Mouse (Mus musculus): ENCODE data around the gene Cxcr2. TPM values are rescaled to one million over a fixed set of nuclear protein-coding genes. Genes with fewer than 3 reads are reported as not detected.

The Cxcr2 gene
- polyA plus RNA-seq, 1 experiment: 0.74 TPM

- no peaks in the 10 kb centered on the region for H3K36me3 ChIP-seq (ENCODE audit: control insufficient read depth, insufficient read depth, low read length)
- DNase-seq: no peak
- H3K4me3 ChIP-seq (ENCODE audit: control insufficient read depth, insufficient read depth, low read length): no peak overlapping the region
- H3K4me1 ChIP-seq (replicated peaks; ENCODE audit: control insufficient read depth, insufficient read depth, low read length): no peaks in the 10 kb centered on the region; the same call in 1 of the 2 replicates
- H3K27ac ChIP-seq (ENCODE audit: control insufficient read depth, insufficient read depth, low read length): no peak overlapping the region
- TF ChIP-seq POLR2A (IDR thresholded peaks at IDR 0.05; ENCODE audit: control insufficient read depth, extremely low read depth, insufficient read depth, low read length, poor library complexity) (no peak), CTCF (IDR thresholded peaks at IDR 0.05; ENCODE audit: borderline replicate concordance, control insufficient read depth, extremely low read depth, insufficient read depth, low read length, poor library complexity) (no peak)
- WGBS: 87% methylated on average over 8 of the region's 8 CpGs
- no peaks in the 10 kb centered on the region for H3K27me3 ChIP-seq (ENCODE audit: control insufficient read depth, insufficient read depth, low read length)
These were observed 45.3 kb downstream of the Cxcr2 start for GRCm38 (mm10) chr1:74199046-74199445.

GRCm38 (mm10) chr1:74201048-74201844 is 47.5 kb downstream of the Cxcr2 start:
- TF ChIP-seq POLR2A (IDR thresholded peaks at IDR 0.05; ENCODE audit: control insufficient read depth, extremely low read depth, insufficient read depth, low read length, poor library complexity): no peak
- no peak for TF ChIP-seq CTCF (IDR thresholded peaks at IDR 0.05; ENCODE audit: borderline replicate concordance, control insufficient read depth, extremely low read depth, insufficient read depth, low read length, poor library complexity)
- no peaks in the 10 kb centered on the region for H3K27me3 ChIP-seq (ENCODE audit: control insufficient read depth, insufficient read depth, low read length)
- H3K4me1 ChIP-seq (replicated peaks; ENCODE audit: control insufficient read depth, insufficient read depth, low read length): no peaks in the 10 kb centered on the region
- H3K4me3 ChIP-seq (ENCODE audit: control insufficient read depth, insufficient read depth, low read length): no peak overlapping the region
- H3K36me3 ChIP-seq (ENCODE audit: control insufficient read depth, insufficient read depth, low read length): no peaks in the 10 kb centered on the region
- H3K27ac ChIP-seq (ENCODE audit: control insufficient read depth, insufficient read depth, low read length): no peak overlapping the region
- no peak for DNase-seq
- 64% methylated on average over 7 of the region's 7 CpGs for WGBS

- Histone ChIP-seq H3K27ac (ENCODE audit: control insufficient read depth, insufficient read depth, low read length) (no peak overlapping the region), H3K4me3 (ENCODE audit: control insufficient read depth, insufficient read depth, low read length) (no peak overlapping the region), H3K27me3 (ENCODE audit: control insufficient read depth, insufficient read depth, low read length) (no peaks in the 10 kb centered on the region), H3K4me1 (replicated peaks; ENCODE audit: control insufficient read depth, insufficient read depth, low read length) (no peaks in the 10 kb centered on the region), H3K36me3 (ENCODE audit: control insufficient read depth, insufficient read depth, low read length) (no peaks in the 10 kb centered on the region)
- TF ChIP-seq POLR2A (IDR thresholded peaks at IDR 0.05; ENCODE audit: control insufficient read depth, extremely low read depth, insufficient read depth, low read length, poor library complexity) (no peak), CTCF (IDR thresholded peaks at IDR 0.05; ENCODE audit: borderline replicate concordance, control insufficient read depth, extremely low read depth, insufficient read depth, low read length, poor library complexity) (no peak)
- WGBS: 72% methylated on average over 5 of the region's 5 CpGs
- DNase-seq: no peak
These were observed 49.7 kb downstream of the Cxcr2 start for GRCm38 (mm10) chr1:74203457-74203856.

GRCm38 (mm10) chr1:74205881-74206280 is 52.1 kb downstream of the Cxcr2 start:
- Histone ChIP-seq H3K36me3 (ENCODE audit: control insufficient read depth, insufficient read depth, low read length) (no peaks in the 10 kb centered on the region), H3K27me3 (ENCODE audit: control insufficient read depth, insufficient read depth, low read length) (no peaks in the 10 kb centered on the region), H3K27ac (ENCODE audit: control insufficient read depth, insufficient read depth, low read length) (no peak overlapping the region), H3K4me3 (ENCODE audit: control insufficient read depth, insufficient read depth, low read length) (no peak overlapping the region), H3K4me1 (replicated peaks; ENCODE audit: control insufficient read depth, insufficient read depth, low read length) (no peaks in the 10 kb centered on the region)
- WGBS: 50% methylated on average over 7 of the region's 7 CpGs
- TF ChIP-seq CTCF (IDR thresholded peaks at IDR 0.05; ENCODE audit: borderline replicate concordance, control insufficient read depth, extremely low read depth, insufficient read depth, low read length, poor library complexity) (no peak), POLR2A (IDR thresholded peaks at IDR 0.05; ENCODE audit: control insufficient read depth, extremely low read depth, insufficient read depth, low read length, poor library complexity) (no peak)
- DNase-seq: peak; percentile 42

GRCm38 (mm10) chr1:74206642-74207041 is 52.9 kb downstream of the Cxcr2 start:
- WGBS: 75% methylated on average over 8 of the region's 8 CpGs
- Histone ChIP-seq H3K27ac (ENCODE audit: control insufficient read depth, insufficient read depth, low read length) (no peak overlapping the region), H3K27me3 (ENCODE audit: control insufficient read depth, insufficient read depth, low read length) (no peaks in the 10 kb centered on the region), H3K4me3 (ENCODE audit: control insufficient read depth, insufficient read depth, low read length) (no peak overlapping the region), H3K4me1 (replicated peaks; ENCODE audit: control insufficient read depth, insufficient read depth, low read length) (no peaks in the 10 kb centered on the region), H3K36me3 (ENCODE audit: control insufficient read depth, insufficient read depth, low read length) (no peaks in the 10 kb centered on the region)
- DNase-seq: no peak
- TF ChIP-seq POLR2A (IDR thresholded peaks at IDR 0.05; ENCODE audit: control insufficient read depth, extremely low read depth, insufficient read depth, low read length, poor library complexity) (no peak), CTCF (IDR thresholded peaks at IDR 0.05; ENCODE audit: borderline replicate concordance, control insufficient read depth, extremely low read depth, insufficient read depth, low read length, poor library complexity) (no peak)

GRCm38 (mm10) chr1:74207906-74208305 is 54.1 kb downstream of the Cxcr2 start:
- no peaks in the 10 kb centered on the region for H3K36me3 ChIP-seq (ENCODE audit: control insufficient read depth, insufficient read depth, low read length)
- H3K4me1 ChIP-seq (replicated peaks; ENCODE audit: control insufficient read depth, insufficient read depth, low read length): no peaks in the 10 kb centered on the region
- H3K4me3 ChIP-seq (ENCODE audit: control insufficient read depth, insufficient read depth, low read length): no peak overlapping the region
- no peaks in the 10 kb centered on the region for H3K27me3 ChIP-seq (ENCODE audit: control insufficient read depth, insufficient read depth, low read length)
- TF ChIP-seq POLR2A (IDR thresholded peaks at IDR 0.05; ENCODE audit: control insufficient read depth, extremely low read depth, insufficient read depth, low read length, poor library complexity) (no peak), CTCF (IDR thresholded peaks at IDR 0.05; ENCODE audit: borderline replicate concordance, control insufficient read depth, extremely low read depth, insufficient read depth, low read length, poor library complexity) (no peak)
- WGBS: 85% methylated on average over 9 of the region's 9 CpGs
- H3K27ac ChIP-seq (ENCODE audit: control insufficient read depth, insufficient read depth, low read length): no peak overlapping the region
- DNase-seq: no peak
